Mouse (Mus musculus) inflammation-experienced regulatory T-cells, adult 16 weeks (primary cell): ENCODE measurements around the gene Gbp2. TPM values are rescaled to one million over a fixed set of nuclear protein-coding genes. Genes with fewer than 3 reads are reported as not detected.

Source experiments
- polyA plus RNA-seq: library from polyadenylated mRNA; unstranded; fragments of 100-300 nt; shearing (Covaris generic); gene quantifications from one replicate; pipeline ENCODE4 v1.2.1, GENCODE M21; 2017

The Gbp2 gene
- polyA plus RNA-seq = 140 TPM

GRCm38 (mm10) chr3:142620111-142620955 is at the start of gene Gbp2:
Gbp2 (plus strand) TSS chr3:142620602.

GRCm38 (mm10) chr3:142594547-142594946 is 25.9 kb upstream of the Gbp2 start, which contains the start of gene Gbp2b:
Gbp2b (plus strand) TSS chr3:142594847.

Other genes with a start within 250 kb of the Gbp2 start
- gene Pdlim5, start 224.9 kb upstream of the Gbp2 start, polyA plus RNA-seq = 43.0 TPM
- gene Gbp5, start 126.6 kb upstream of the Gbp2 start, polyA plus RNA-seq = 61.2 TPM
- 256 TPM for gene Gbp7, start 90.3 kb upstream of the Gbp2 start, polyA plus RNA-seq
- 148 TPM for gene Gbp3, start 60.6 kb upstream of the Gbp2 start, polyA plus RNA-seq
- gene Gbp2b, start 25.8 kb upstream of the Gbp2 start, polyA plus RNA-seq = 34.0 TPM
- 5.7 TPM for gene Kyat3, start 80.4 kb downstream of the Gbp2 start, polyA plus RNA-seq
- 85.1 TPM for gene Gtf2b, start 144.4 kb downstream of the Gbp2 start, polyA plus RNA-seq